8 mouse cellular contexts compared by ENCODE assay signal in the genomic region with DNA sequence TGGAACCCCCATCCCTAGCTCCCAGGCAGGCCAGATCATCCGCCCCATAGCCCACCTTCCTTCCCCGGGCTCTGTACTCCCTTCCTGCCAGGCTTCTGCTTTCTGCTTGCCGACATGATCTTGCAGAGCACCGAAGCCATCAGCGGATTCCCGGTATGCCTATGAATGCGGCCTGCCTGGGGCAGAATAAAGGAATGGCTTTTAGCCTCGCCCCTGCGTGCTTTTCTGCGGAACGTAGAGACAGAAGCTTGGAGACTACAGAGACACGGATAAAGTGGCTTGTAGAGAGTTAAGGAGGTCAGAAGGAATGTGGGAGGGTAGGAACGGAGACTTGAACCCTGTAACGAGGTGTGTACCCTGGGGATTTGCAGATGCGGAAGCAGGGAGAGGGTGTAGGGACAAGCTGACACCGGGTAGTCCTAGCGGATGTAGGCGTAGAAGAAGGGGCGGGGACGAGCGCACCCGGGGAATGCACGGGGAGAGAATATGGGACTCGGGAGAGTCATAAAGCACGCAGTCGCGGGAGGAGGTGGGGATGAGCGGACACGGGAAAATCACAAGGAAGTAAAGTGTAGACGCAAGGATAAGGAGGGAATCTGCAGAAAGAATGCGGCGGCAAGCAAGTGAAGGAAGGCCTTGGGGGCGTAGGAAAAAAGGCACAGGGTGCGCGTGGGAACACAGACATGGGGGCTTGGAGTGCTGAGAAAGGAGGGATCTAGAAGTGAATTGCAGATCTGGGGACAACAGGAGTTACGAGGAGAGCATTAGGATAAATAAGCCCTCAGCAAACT. TPM values are rescaled to one million over a fixed set of nuclear protein-coding genes. Genes with fewer than 3 reads are reported as not detected.
DNase-seq lines count a peak whose midpoint lies in the region; ATAC-seq and TF ChIP-seq lines count a peak whose summit lies in the region.

No protein-coding gene starts in this region.

- peaks cover 15% of the 10 kb centered on the region; the same call in 1 of the 2 replicates for H3K4me1 ChIP-seq in hindbrain, postnatal 0 days (ENCODE audit: insufficient read depth, low read length)

- H3K27ac ChIP-seq in hindbrain, postnatal 0 days = peak overlapping the region; percentile 92

- H3K36me3 ChIP-seq in hindbrain, postnatal 0 days (ENCODE audit: insufficient read depth, low read length) = no peaks in the 10 kb centered on the region

- no peaks in the 10 kb centered on the region for H3K27me3 ChIP-seq in hindbrain, postnatal 0 days (ENCODE audit: insufficient read depth, low read length)

- H3K4me2 ChIP-seq in hindbrain, postnatal 0 days (ENCODE audit: low read depth, low read length) = peak overlapping the region; percentile 89

- TF ChIP-seq CTCF in hindbrain, postnatal 0 days (IDR thresholded peaks at IDR 0.05; ENCODE audit: low read depth) = no peak

- H3K9me3 ChIP-seq in hindbrain, postnatal 0 days (ENCODE audit: low read length) = no peaks in the 10 kb centered on the region

- peak; percentile 76 for DNase-seq in embryo, embryonic 10 days (ENCODE audit: low spot score)
- peak; percentile 73 to 74 for DNase-seq in gastrocnemius, adult 8-10 months (ENCODE audit: low spot score in 2 of 2)
- DNase-seq in hindbrain, postnatal 0 days (ENCODE audit: low spot score) = peak; percentile 67
- peak; percentile 54 to 59 for DNase-seq in left cerebral cortex, adult 8-10 months (ENCODE audit: low spot score in 2 of 2)
- DNase-seq in right cerebral cortex, adult 2 months (ENCODE audit: low spot score in 2 of 2) = peak; percentile 64 to 73
- DNase-seq in urinary bladder, postnatal 10 days (ENCODE audit: low spot score) = peak; percentile 25

- peak; percentile 80 for ATAC-seq in activated CD4-positive, CD25-positive, alpha-beta regulatory T cell, adult 4 months
- peak; percentile 84 for ATAC-seq in hindbrain, postnatal 0 days
- ATAC-seq in megakaryocyte, adult 5-6 weeks (ENCODE audit: poor library complexity, severe bottlenecking) = peak; percentile 77

- H3K4me3 ChIP-seq in hindbrain, postnatal 0 days (ENCODE audit: low read length) = peak overlapping the region; percentile 49

- H3K9ac ChIP-seq in hindbrain, postnatal 0 days (replicated peaks; ENCODE audit: low read length) = peak overlapping the region; percentile 48

- under 1% methylated on average over 36 of the region's 36 CpGs for WGBS in hindbrain, postnatal 0 days

RNA-seq across cellular contexts. Expression of gene Etfb, which starts 0.6 kb away (rescaled TPM):
- polyA plus RNA-seq in activated CD4-positive, CD25-positive, alpha-beta regulatory T cell, adult 4 months (2017; shearing (Covaris generic)) = 100 to 1,000 TPM; 235 to 271 TPM
- total RNA-seq in gastrocnemius, adult 8-10 months (2022) = 100 to 1,000 TPM; 284 to 324 (median 303) TPM
- total RNA-seq in hindbrain, postnatal 0 days (2014; rRNA removed) = 42.1 and 42.9 TPM in 2 replicates
- 148 and 149 TPM in 2 replicates for polyA plus RNA-seq in hindbrain, postnatal 0 days (2015; fragmentation: Nextera tagmentation; extraction: Ambion mirVana)
- total RNA-seq in left cerebral cortex, adult 8-10 months (2022) = 10 to 100 TPM; 52.0 to 61.0 (median 58.8) TPM
- total RNA-seq in megakaryocyte, adult 5-6 weeks (2015) = 128 and 130 TPM in 2 replicates
- 201 and 203 TPM in 2 replicates for total RNA-seq in megakaryocyte, adult 5-6 weeks (2017)

RNA-seq across cellular contexts. Expression of gene Gm45233, which starts 0.6 kb away (rescaled TPM):
- polyA plus RNA-seq in activated CD4-positive, CD25-positive, alpha-beta regulatory T cell, adult 4 months (2017; shearing (Covaris generic)) = not detected
- total RNA-seq in gastrocnemius, adult 8-10 months (2022) = under 1 TPM in 1 of 4 experiments, not detected in 3; 0.73 TPM
- total RNA-seq in hindbrain, postnatal 0 days (2014; rRNA removed) = 2.6 TPM in 1 of 2 replicates, not detected in the other
- polyA plus RNA-seq in hindbrain, postnatal 0 days (2015; fragmentation: Nextera tagmentation; extraction: Ambion mirVana) = 0.43 and 0.83 TPM in 2 replicates
- 1 to 10 TPM in 1 of 4 experiments, under 1 TPM in 1, not detected in 2; 0.64 to 2.2 TPM for total RNA-seq in left cerebral cortex, adult 8-10 months (2022)
- total RNA-seq in megakaryocyte, adult 5-6 weeks (2015) = not detected in 2 replicates
- total RNA-seq in megakaryocyte, adult 5-6 weeks (2017) = 1.8 and 3.1 TPM in 2 replicates

RNA-seq across cellular contexts. Expression of gene Cldnd2, which starts 2.7 kb away (rescaled TPM):
- polyA plus RNA-seq in activated CD4-positive, CD25-positive, alpha-beta regulatory T cell, adult 4 months (2017; shearing (Covaris generic)) = 1 to 10 TPM in 1 of 2 experiments, not detected in 1; 1.4 TPM
- total RNA-seq in gastrocnemius, adult 8-10 months (2022) = not detected
- total RNA-seq in hindbrain, postnatal 0 days (2014; rRNA removed) = not detected in 2 replicates
- polyA plus RNA-seq in hindbrain, postnatal 0 days (2015; fragmentation: Nextera tagmentation; extraction: Ambion mirVana) = not detected in 2 replicates
- not detected for total RNA-seq in left cerebral cortex, adult 8-10 months (2022)
- total RNA-seq in megakaryocyte, adult 5-6 weeks (2015) = not detected in 2 replicates
- total RNA-seq in megakaryocyte, adult 5-6 weeks (2017) = not detected in 2 replicates

RNA-seq across cellular contexts. Expression of gene Nkg7, which starts 6.4 kb away (rescaled TPM):
- 100 to 1,000 TPM; 381 to 402 TPM for polyA plus RNA-seq in activated CD4-positive, CD25-positive, alpha-beta regulatory T cell, adult 4 months (2017; shearing (Covaris generic))
- not detected for total RNA-seq in gastrocnemius, adult 8-10 months (2022)
- not detected in 2 replicates for total RNA-seq in hindbrain, postnatal 0 days (2014; rRNA removed)
- polyA plus RNA-seq in hindbrain, postnatal 0 days (2015; fragmentation: Nextera tagmentation; extraction: Ambion mirVana) = 0.28 TPM in 1 of 2 replicates, not detected in the other
- not detected for total RNA-seq in left cerebral cortex, adult 8-10 months (2022)
- 41.6 and 53.1 TPM in 2 replicates for total RNA-seq in megakaryocyte, adult 5-6 weeks (2015)
- total RNA-seq in megakaryocyte, adult 5-6 weeks (2017) = 13.1 and 23.4 TPM in 2 replicates

RNA-seq across cellular contexts. Expression of gene Lim2, which starts 15.9 kb away (rescaled TPM):
- not detected for polyA plus RNA-seq in activated CD4-positive, CD25-positive, alpha-beta regulatory T cell, adult 4 months (2017; shearing (Covaris generic))
- total RNA-seq in gastrocnemius, adult 8-10 months (2022) = not detected
- not detected in 2 replicates for total RNA-seq in hindbrain, postnatal 0 days (2014; rRNA removed)
- not detected in 2 replicates for polyA plus RNA-seq in hindbrain, postnatal 0 days (2015; fragmentation: Nextera tagmentation; extraction: Ambion mirVana)
- not detected for total RNA-seq in left cerebral cortex, adult 8-10 months (2022)
- not detected in 2 replicates for total RNA-seq in megakaryocyte, adult 5-6 weeks (2015)
- not detected in 2 replicates for total RNA-seq in megakaryocyte, adult 5-6 weeks (2017)

Comparison
In these comparisons a context has a peak if more than half of its experiments do, and no peak if none do; other contexts are left out.
1. Peak in every context shown above with its lines: DNase-seq, ATAC-seq, H3K4me3 ChIP-seq and H3K27ac ChIP-seq.
2. DNase-seq: peak in every context shown above with its lines; median percentile 76 in embryo, embryonic 10 days; 74 in gastrocnemius, adult 8-10 months; 68 in right cerebral cortex, adult 2 months; 67 in hindbrain, postnatal 0 days; 56 in left cerebral cortex, adult 8-10 months; 25 in urinary bladder, postnatal 10 days.